Mouse (Mus musculus) skeletal muscle tissue, adult 2 months (tissue): ENCODE results near the gene 1500009C09Rik.

ENCODE experiments used
- DNase-seq: peaks from one replicate; pipeline ENCODE4 v3.0.0-alpha.2; 2012; ENCODE audit warnings: low read depth, low spot score

1500009C09Rik gene

DNA sequence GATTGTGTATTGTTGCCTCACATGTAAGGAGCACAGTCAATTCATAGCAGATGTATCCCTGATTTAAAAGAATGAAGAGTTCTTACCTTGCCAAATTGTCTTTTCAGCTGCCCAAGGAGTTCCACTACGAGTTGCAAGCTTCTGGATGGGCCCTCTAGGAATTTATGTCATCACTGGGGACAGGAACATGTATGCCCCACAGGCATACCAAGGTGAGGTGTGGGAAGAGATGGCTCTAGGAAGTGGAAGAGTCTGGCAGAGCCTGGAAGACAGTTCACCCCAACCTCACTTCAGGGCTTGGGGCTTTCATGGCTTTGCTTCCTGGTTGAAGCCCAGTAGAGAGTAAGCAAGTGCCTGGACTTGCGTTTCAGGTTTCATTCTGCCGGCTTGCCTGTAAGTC, 56.2 kb downstream of the 1500009C09Rik start:
- no peak for DNase-seq
